Mouse (Mus musculus) left cerebral cortex, postnatal 25 days (tissue): Measurements from ENCODE around the gene Grm4. TPM values are rescaled to one million over a fixed set of nuclear protein-coding genes. Genes with fewer than 3 reads are reported as not detected.

Experiments used
- DNase-seq, 2 experiments: peaks; one replicate each; pipeline ENCODE4 v3.0.0; 2022; ENCODE audit warnings: low spot score in 2 of 2, mixed read lengths in 1 of 2
- intact Hi-C: fragments of 180-260 bp; cut with DNase I; formaldehyde crosslinking; loops from one replicate; pipeline ENCODE4 v1.15.1; 2025
- total RNA-seq, 2 experiments: library from RNA; stranded (reverse); gene quantifications; 2 replicates each; pipeline ENCODE4 v1.2.3; 2021

Gene Grm4
- total RNA-seq, 2 experiments from 2014 or later = 21.1 to 30.4 TPM

DNA sequence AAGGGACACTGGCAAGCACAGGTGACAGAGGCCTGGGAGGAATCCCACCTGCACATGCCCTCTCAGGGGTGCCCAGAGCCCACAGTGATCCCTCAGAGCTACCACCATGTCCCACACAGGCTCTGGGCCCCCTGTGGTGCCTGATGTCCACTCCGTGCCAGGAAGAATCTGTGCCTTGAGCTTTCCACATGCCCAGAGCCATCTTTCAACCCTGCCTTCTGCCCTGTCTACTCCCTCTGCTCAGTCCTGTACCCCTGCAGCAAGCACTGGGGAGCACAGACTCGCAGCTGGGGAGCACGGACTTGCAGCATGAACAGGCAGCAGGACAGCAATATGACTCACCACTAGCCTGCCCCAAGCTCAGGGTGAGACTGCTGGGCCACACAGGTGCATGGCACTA lies 62.0 kb downstream of the Grm4 start:
- DNase-seq = no peak
- intact Hi-C loops = no loop called here

- DNase-seq = no peak
- intact Hi-C loops = no loop called here
Measured at GRCm38 (mm10) chr17:27457863-27458494, 63.2 kb downstream of the Grm4 start.

GRCm38 (mm10) chr17:27457038-27457577 lies 64.1 kb downstream of the Grm4 start:
- no peak for DNase-seq
- intact Hi-C loops = no loop called here

DNA sequence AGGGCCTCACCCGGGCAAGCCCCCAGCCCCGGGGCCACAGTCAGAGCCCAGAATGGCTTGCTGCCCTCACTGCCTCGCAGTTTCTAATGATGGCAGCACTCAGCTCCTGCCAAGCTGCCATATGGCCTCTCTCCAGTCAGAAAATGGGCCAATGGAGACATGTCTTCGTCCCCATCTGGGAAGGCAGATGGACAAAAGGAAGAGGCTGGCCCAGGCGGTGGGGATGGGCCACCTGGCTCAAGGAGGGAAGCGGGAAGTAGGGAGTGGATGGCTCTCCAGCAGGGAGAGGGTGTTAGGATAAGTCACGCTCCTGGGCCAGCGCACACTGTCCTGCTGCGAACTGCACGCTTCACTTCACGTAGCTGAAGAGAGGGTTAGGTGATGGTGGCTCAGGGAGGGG lies 64.8 kb downstream of the Grm4 start:
- intact Hi-C loops = no loop called here
- peak in 1 of 2 experiments; percentile 19 for DNase-seq

DNA sequence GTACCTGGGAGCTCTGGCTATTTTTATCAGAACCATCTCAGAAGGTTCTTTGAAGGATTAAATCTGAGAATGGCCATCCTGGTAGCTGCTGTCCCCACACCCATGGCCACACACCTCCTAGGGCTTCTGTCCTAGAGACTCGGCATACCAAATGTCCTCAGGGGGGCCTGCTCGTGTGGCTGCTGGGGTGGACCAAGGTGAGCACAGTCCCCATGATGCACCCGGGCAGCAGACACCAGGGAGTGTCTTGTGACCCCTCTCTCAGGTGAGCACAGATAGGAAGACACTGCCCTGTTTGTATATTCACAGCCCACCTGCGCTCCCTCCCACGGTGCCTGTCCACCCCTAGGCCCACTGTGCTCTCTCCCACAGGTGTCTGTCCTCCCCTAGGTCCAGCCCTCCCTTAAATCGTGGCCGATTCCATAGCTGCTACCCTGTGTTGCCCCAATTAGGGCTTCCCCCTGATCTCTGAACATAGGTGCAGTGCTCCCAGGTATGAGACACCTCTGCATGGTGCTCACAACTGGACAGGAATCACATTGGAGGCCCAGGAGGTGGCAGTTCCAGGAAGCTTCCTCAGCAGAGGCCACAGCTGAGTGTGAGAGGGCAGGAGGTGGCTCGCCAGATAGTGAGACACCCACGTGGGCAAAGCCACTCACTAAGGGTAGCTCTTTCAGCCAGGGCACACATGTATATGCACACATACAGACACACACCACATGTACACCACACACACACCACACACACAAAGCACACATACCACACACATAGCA lies 66.0 kb downstream of the Grm4 start:
- intact Hi-C loops = no loop called here

GRCm38 (mm10) chr17:27454396-27454795 lies 66.8 kb downstream of the Grm4 start:
- no peak for DNase-seq
- intact Hi-C loops = no loop called here

More for the DNA sequence above, 66.0 kb downstream of the Grm4 start:
- DNase-seq = no peak

- intact Hi-C loops = no loop called here
- DNase-seq = no peak
Measured at GRCm38 (mm10) chr17:27453045-27453444, 68.2 kb downstream of the Grm4 start.

DNA sequence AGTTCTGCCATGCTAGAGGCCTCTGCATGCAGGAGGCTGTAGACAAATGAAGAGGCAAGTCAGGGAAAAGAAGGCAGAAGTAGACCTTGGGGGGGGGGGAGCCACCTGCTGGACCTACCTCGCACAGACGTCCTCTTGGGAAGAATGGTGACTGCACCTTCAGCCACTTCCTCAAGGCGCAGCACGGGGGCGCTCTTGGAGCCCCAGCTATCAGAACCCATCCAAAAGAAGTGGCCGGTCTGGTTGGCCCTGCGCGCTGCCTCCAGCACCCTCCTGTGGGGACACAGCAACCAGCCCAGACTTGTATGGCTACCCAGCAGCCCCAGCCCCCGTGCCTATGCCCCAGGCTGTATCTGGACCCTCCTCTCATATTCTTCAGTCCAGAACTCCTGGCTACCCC lies 69.4 kb downstream of the Grm4 start:
- intact Hi-C loops = no loop called here
- DNase-seq = no peak

- intact Hi-C loops = no loop called here
- no peak for DNase-seq
Measured at GRCm38 (mm10) chr17:27451216-27451615, 70.0 kb downstream of the Grm4 start.

DNA sequence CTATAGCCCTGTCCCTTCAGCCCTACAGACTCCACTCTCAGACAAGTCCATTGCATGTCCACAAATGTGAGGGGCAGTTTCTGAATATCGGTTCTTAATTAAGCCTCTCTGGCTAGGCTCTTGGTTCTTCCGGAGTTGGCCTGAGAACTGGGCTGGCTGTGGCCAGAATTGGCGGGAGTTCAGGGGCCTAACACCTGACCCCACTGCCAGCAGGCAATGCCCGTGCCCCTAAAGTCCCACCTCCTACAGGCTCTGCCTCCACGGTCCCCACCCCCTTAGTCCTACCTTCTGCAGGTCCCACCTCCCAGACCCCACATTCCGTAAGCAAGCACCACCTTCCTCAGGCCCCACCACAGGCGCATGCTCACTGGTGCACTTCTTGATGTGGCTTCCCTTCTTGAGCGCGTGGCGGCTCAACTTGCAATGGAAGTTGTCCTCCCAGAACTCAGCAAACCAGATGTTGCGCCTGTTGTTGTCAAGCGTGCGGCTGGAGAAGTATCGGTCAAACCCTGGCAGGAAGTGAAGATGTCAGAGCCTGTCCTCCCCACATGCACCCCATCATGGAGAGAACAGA lies 71.4 kb downstream of the Grm4 start:
- DNase-seq = no peak
- intact Hi-C loops = no loop called here

DNA sequence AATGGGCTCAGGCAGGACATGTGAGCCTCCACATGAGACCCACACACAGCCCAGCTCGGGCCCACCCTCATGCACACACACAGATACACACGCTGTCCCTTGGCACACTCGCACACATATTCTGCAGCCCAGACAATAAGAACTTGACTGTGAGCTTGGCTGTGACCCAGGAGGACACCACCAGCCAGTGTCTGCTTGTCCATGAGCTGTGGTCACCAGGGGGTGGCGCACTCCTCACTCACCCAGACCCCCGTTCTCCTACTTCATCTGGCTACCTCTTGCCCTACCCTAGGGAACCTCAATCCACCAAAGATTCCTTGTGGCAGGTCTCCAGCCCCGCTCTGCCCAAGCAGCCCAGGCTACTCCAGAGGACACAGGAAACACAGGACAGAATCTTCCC lies 72.5 kb downstream of the Grm4 start:
- intact Hi-C loops = no loop called here
- no peak for DNase-seq

GRCm38 (mm10) chr17:27445364-27446075 lies 75.7 kb downstream of the Grm4 start:
- no peak for DNase-seq
- intact Hi-C loops = no loop called here

DNA sequence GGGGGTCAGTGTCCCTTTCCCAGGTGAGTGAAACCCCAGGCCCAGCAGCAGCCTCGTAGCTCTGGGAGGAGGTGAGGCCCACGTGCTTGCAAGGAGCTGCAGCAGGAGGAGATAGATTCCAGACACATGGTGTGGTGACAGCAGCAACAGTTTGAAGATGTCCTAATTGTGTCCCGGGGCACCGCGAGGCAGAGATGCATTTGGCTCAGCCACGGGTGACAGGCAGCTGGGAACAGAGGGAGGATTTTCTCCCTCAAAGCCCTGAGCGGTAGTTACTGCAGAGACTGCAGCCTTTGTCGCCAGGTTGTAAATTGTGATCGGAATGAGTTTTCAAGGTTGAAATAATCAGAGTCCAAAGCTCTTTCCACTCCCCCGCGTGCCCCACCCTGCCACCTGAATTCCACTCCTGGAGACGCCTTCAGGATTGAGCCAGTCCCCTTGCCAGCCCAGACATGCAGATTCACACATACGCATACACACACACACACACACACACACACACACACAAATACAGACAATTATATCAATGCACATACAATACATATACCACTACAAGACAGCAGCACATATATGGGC lies 78.6 kb downstream of the Grm4 start:
- no peak for DNase-seq
- intact Hi-C loops = no loop called here

- no peak for DNase-seq
- intact Hi-C loops = no loop called here
Measured at GRCm38 (mm10) chr17:27441778-27442177, 79.4 kb downstream of the Grm4 start.

- DNase-seq = no peak
- intact Hi-C loops = no loop called here
Measured at GRCm38 (mm10) chr17:27435799-27436198, 85.4 kb downstream of the Grm4 start.

DNA sequence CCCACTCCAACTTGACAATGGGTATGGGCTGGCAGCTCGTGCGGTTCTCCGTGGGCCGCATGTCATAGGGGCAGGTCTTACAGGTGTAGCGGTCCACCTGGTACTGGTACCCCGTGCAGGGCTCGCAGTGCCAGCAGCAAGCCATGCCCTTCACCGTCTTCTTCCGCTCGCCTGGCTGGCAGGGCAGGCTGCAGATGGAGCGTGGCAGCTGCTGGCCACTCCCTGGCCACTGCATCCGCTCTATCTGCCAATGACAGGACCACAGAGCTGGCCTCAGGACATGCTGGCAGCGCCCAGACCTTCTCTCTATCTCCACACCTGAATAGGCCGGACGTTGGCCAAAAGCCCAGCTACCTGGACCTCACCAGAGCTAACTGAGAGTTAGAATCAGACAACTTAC lies 86.0 kb downstream of the Grm4 start:
- intact Hi-C loops = no loop called here
- no peak for DNase-seq

GRCm38 (mm10) chr17:27434066-27434465 lies 87.1 kb downstream of the Grm4 start:
- no peak for DNase-seq
- intact Hi-C loops = no loop called here

DNA sequence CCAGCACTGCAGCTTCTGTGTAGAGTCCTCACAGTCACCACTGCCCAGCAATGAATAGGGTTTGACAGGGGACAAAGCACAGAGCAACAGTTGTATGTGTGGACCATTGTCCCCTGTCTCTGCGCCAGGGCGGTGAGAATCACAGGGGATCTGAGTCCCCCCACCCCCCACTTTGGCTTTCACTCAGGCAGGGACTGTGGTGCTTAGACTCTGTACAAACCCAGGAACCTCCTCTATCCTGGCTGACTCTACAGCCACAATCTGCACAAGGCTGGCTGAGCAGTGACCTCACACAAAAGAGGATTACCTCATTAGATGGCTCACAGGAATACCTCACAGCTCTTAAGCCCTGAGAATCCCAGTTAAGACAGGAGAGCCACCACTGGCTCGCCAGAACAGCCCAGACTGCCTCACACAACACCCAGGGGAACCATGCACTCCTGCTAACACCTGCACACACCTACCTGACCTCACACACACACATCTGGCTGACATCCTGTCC lies 88.0 kb downstream of the Grm4 start:
- intact Hi-C loops = no loop called here
- no peak for DNase-seq

- no peak for DNase-seq
- intact Hi-C loops = no loop called here
Measured at GRCm38 (mm10) chr17:27432145-27432650, 89.0 kb downstream of the Grm4 start.
